Mouse (Mus musculus): Measurements from ENCODE around the gene Pde8a.

The Pde8a gene

DNA sequence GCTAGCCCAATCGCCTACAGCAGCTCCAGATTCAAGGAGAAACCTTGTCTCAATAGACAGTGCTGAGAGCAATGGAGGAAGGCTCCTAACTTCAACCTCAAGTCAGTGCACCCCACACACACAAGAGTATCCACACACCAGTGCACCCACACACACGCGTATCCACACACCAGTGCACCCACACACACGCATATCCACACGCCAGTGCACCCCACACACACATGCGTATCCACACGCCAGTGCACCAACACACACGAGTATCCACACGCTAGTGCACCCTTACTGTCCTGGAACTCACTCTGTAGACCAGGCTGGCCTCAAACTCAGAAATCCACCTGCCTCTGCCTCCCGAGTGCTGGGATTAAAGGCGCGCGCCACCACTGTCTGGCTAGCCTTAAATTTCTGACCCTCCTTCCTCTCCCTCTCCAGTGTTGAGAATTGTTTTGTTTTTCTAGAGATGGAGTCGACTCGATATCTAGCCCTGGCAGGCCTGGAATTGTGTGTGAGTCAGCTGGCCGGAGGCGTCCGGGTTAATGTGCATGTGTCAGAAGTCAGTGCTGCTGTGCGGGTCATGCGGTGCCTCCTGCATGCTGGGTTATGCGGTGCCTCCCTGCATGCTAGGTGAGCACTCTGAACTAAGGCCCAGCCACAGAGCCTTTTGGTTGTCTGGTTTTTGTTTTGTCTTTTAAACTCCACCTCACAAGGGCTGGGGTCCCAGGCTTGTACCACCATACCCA, 124.6 kb downstream of the Pde8a start:
- no peak for DNase-seq (ENCODE audit: inconsistent ontology term)

- DNase-seq (ENCODE audit: inconsistent ontology term) = no peak
These were observed 125.1 kb downstream of the Pde8a start for GRCm38 (mm10) chr7:81338522-81338873.

DNA sequence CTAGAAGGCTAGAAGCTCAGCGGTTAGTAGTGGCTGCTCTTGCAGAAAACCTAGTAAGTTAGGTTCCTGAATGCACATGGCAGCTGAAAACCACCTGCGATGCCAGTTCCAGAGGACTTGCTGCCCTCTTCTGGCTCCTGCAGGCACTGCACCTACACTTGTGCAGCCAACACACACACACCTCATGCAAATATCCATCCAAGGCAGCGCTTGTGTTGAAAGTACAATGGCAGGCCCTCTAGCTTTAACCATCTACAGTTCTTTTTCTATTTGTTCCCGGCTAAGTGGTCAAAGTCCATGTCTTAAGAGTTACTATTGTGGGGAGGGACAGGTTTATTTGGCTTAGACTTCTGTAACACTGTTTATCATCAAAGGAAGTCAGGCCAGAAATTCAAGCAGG, 126.4 kb downstream of the Pde8a start:
- DNase-seq (ENCODE audit: inconsistent ontology term) = no peak

GRCm38 (mm10) chr7:81341563-81341962, 128.2 kb downstream of the Pde8a start:
- DNase-seq (ENCODE audit: inconsistent ontology term) = peak; percentile 35

DNA sequence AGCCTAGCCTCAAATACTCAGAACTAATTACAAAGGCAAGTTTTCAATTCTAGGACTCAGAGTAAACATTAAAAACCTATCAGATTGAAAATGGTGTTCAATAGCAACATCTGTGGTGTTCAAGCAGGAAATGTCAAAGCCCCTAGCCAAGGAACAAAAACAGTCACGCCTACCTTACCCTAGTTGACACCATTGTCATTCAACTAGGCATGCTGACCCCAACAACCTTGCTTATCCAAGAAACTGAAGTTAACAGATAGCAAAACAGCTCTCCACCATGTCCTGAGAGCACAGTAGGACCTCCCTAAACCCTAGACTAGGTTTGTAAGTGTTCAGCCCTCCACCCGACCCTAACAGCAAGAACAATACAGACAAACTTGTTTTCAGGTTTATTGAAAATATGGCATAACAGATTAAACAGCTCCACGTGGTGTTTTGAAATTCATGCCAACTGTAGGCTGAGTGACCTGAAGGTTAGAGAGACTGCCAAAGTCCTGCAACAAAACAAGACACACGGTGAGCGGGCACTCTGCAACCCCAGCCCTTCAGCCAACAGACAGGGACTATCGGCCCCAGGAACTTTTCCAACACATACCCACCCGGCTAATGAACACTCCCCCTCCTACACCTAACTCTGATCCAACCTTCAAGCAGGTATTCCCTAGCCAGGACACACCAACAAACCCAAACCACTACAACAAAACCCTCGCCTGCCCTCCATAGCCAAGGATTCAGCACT, 129.1 kb downstream of the Pde8a start:
- no peak for DNase-seq (ENCODE audit: inconsistent ontology term)

DNA sequence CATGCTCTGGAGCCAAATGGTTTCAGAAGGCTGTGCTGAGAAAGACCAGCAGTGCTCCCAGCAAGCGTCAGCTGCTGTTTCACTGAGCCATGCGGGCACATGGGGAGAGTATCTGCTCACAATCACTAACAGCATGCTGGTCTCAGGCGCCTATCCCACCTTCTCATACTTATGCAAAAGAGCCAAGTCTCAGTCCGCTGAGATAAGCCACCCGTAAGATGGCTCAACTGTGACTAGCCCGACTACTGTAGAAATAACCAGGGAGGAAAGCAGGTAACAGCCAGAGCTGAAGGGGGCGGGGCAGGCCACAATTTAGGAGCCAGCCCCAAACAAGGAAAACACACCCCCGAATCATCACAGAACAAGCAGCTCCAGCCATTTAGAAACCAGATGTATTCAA, 129.9 kb downstream of the Pde8a start:
- DNase-seq (ENCODE audit: inconsistent ontology term) = no peak

DNA sequence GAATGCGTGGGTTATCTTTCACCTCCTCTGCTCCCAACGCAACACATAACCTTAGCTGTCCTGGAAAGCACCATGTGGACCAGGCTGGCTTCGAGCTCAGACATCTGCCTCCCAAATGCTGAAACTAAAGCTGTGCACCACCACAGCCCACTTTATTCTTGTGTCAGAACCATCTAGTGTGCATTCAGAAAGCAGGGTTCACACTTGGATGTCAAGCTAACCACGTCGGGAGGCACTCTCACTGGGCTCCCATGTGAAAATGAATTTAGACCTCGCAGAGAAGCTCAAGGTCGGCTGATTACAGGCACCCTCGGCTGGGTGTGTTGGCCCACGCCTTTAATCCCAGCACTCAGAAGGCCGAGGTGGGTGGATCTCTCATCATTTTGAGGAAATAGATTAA, 130.4 kb downstream of the Pde8a start:
- DNase-seq (ENCODE audit: inconsistent ontology term) = no peak

GRCm38 (mm10) chr7:81344544-81345446, 131.4 kb downstream of the Pde8a start, which contains the start of gene Rps17:
Gene Rps17, minus strand, starts transcription at chr7:81345254.
- DNase-seq (ENCODE audit: inconsistent ontology term) = peak; percentile 92

GRCm38 (mm10) chr7:81345447-81346170, 132.2 kb downstream of the Pde8a start:
- DNase-seq (ENCODE audit: inconsistent ontology term) = no peak

DNA sequence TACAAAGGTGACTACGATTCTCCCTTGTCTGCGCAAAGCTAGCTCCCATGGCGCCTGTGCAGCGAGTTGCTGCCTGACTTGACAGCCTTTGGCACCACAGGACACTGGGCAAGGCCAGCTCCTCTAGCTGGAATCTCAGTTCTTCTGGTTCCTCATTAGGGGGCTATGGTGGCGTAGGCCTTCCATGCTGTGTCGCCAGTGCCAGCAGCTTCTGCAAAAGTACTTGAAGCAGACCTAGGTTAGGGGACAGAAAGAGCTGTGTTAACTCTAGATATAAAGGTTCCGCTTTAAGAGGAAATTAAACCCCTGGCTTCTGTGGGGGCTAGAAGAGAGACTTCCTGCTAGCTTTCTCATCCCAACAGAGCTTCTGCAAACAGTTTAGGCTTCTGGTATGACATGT, 134.8 kb downstream of the Pde8a start:
- DNase-seq (ENCODE audit: inconsistent ontology term) = no peak

DNA sequence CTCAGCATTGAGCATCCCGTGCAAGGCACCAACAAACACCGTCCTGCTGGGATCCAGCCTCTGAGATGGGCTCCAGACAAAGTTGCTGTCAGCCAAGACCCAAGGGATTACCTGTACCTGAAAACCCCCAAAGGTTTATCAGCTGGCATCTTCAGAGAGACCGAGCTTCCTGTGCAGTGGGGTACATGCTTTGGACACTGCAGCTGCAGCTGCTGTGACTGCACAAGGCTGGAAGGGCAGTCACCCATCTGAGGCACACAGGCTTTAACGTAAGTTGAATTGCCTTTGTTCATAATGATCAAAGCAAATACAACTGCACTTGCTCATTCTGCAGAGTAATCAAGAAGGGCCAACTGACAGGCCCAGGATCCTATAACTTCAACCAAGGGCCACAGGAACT, 138.4 kb downstream of the Pde8a start:
- no peak for DNase-seq (ENCODE audit: inconsistent ontology term)

DNA sequence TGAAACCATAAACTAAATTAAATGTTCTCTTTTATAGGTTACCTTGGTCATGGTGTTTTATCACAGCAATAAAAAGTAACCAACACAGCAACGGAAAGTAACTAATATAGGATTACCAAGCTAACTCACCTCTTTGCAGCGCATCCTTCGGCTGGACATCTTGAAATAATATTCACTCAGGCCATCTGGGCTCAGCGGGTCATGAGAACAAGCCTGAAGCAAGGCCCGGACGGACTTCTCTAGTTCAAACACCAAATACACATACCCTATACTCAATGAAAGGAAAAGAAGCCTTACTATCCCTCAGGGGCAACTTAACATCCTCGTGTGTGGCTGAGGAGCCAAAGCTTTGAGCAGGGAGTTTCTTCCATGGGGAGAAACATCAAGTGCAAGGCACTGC, 142.3 kb downstream of the Pde8a start:
- no peak for DNase-seq (ENCODE audit: inconsistent ontology term)

- no peak for DNase-seq (ENCODE audit: inconsistent ontology term)
These were observed 143.0 kb downstream of the Pde8a start for GRCm38 (mm10) chr7:81356360-81356759.

- DNase-seq (ENCODE audit: inconsistent ontology term) = no peak
These were observed 143.6 kb downstream of the Pde8a start for GRCm38 (mm10) chr7:81356975-81357374.

DNA sequence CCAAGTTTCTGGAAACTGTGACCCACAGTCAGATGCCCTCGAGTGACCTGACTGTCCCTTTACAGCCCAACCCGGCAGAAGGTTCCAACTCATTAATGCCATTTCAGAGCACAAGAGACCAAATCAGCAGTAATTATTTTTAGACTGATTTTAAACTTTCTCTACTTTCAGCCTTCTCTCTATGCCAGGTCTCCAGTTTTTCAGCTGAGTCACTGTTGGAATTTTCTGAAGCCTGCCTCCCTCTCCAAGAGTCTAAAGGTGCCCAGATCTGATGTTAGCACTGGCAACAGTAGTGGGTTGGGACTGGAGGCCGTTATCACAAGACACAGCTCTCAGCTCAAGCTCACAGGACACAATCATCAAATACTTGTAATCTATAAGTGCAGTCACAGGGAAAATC, 154.6 kb downstream of the Pde8a start:
- peak; percentile 66 for DNase-seq (ENCODE audit: inconsistent ontology term)

GRCm38 (mm10) chr7:81369724-81370123, 156.3 kb downstream of the Pde8a start:
- DNase-seq (ENCODE audit: inconsistent ontology term) = peak; percentile 30

DNA sequence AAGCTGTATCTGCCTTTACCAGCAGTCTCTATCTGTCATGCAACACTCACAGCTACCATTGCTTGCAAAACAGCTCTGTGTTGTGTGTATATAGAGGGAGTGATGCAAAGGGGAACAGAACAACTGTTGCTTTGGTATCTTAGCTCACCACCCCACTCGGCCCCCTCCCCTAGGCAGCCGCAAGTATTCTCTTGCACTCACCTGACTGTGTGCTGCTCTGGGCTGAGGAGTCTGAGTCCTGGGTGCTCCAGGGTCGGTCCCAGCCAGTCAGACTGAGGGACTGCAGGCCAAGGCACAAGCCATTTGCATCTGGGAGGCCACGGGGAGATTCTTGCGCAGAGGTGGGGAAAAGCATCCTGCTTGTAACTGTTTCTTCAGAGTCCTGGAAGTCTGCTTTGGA, 158.4 kb downstream of the Pde8a start:
- no peak for DNase-seq (ENCODE audit: inconsistent ontology term)

DNA sequence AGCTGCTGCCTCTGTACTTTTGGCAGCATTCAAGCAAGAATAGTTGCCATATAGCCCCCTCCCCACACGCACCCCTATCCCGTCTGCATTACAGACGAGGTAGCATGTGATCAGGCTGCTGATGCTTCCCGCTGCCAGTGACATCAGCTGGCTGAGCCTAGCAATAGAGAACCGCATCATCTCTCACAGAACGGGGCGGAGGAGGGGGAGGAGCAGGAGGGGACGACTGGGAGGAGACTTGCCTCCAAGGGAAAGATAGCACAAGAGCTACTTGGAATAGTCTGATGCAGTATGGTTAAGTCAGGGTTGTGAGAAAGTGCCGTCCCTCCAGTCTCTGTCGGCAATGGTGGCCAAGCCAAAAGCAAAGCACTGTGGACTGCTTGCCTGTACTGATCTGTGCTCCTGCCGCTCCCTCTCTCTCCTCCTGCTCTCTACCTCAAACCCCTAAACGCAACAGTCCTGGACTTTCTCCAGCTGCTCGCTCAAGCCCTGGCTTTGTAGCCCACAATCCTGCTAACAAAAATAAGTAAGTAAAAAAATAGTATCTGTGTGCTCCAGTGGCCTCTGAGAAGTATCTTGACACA, 159.0 kb downstream of the Pde8a start:
- DNase-seq (ENCODE audit: inconsistent ontology term) = peak; percentile 82

- DNase-seq (ENCODE audit: inconsistent ontology term) = no peak
These were observed 166.0 kb downstream of the Pde8a start for GRCm38 (mm10) chr7:81379363-81379762.
